Mouse (Mus musculus) ES-E14 (cell line): ENCODE results near the gene Sebox.

Experiments used
- CHD2 ChIP-seq: IDR thresholded peaks from 2 replicates; pipeline ENCODE4 v1.6.1; 2014; ENCODE audit warnings: mild to moderate bottlenecking, low read depth, low read length, inconsistent platforms
- HCFC1 ChIP-seq: IDR thresholded peaks from 2 replicates; pipeline ENCODE4 v1.6.1; 2012; ENCODE audit warnings: low read length, inconsistent platforms, borderline replicate concordance; ENCODE audit not compliant: insufficient read depth
- MAFK ChIP-seq: IDR thresholded peaks from 2 replicates; pipeline ENCODE4 v1.6.1; 2014; ENCODE audit warnings: mild to moderate bottlenecking, low read depth, low read length, inconsistent platforms; ENCODE audit not compliant: insufficient read depth
- ZC3H11A ChIP-seq: IDR thresholded peaks from 2 replicates; pipeline ENCODE4 v1.6.1; 2012; ENCODE audit warnings: low read depth, mild to moderate bottlenecking, inconsistent platforms, low read length, borderline replicate concordance
- ZNF384 ChIP-seq: IDR thresholded peaks from 2 replicates; pipeline ENCODE4 v1.6.1; 2012; ENCODE audit warnings: low read depth, low read length, inconsistent platforms

DNA sequence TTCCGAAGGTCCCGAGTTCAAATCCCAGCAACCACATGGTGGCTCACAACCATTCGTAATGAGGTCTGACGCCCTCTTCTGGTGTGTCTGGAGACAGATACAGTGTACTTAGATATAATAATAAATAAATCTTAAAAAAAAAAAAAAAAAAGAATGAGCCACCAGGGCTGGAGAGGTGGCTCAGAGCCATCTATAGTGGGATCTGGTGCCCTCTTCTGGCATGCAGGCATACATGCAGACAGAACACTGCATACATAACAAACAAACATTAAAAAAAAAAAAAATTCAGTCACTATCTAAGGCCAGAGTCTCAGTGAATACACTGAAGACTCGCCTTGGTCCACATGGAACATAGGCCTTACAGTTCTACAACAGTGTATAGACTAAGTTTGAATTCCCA is 5.9 kb downstream of the Sebox start:
- TF ChIP-seq CHD2, result no peak
- peak; percentile 92 for TF ChIP-seq ZNF384
- TF ChIP-seq MAFK, result no peak
- TF ChIP-seq ZC3H11A, result no peak
- no peak for TF ChIP-seq HCFC1
